ENCODE assay signal across 9 mouse cellular contexts in genomic region chr1:38334206-38334605, GRCm38 (mm10).
DNase-seq lines count a peak whose midpoint lies in the region; ATAC-seq and TF ChIP-seq lines count a peak whose summit lies in the region.
"Had no signal": no experiment of that assay in that cellular context is flagged by ENCODE, and none has a peak within 500 bp of the region (broad histone marks: within the 10 kb centered on the region; RNA-seq: fewer than 3 reads in every experiment).

No protein-coding gene starts in this region.

- no peak overlapping the region for H3K9ac ChIP-seq in forebrain, embryonic 16.5 days (replicated peaks; ENCODE audit: low read depth, low read length)
- no peak overlapping the region for H3K9ac ChIP-seq in kidney, embryonic 15.5 days
- H3K9ac ChIP-seq: heart, embryonic 13.5 days had no signal

- no peaks in the 10 kb centered on the region for H3K36me3 ChIP-seq in forebrain, embryonic 16.5 days (ENCODE audit: control insufficient read depth, insufficient read depth)
- no peaks in the 10 kb centered on the region for H3K36me3 ChIP-seq in kidney, embryonic 15.5 days
- H3K36me3 ChIP-seq: heart, embryonic 13.5 days had no signal

- H3K4me1 ChIP-seq in forebrain, embryonic 16.5 days (replicated peaks; ENCODE audit: control insufficient read depth, insufficient read depth, low read length), result peaks cover 20% of the 10 kb centered on the region
- H3K4me1 ChIP-seq in kidney, embryonic 15.5 days, result no peaks in the 10 kb centered on the region

- peak; percentile 55 for DNase-seq in adrenal gland, postnatal 14 days
- no peak for DNase-seq in adrenal gland, adult (ENCODE audit: inconsistent age in 2 of 2, low spot score in 1 of 2)
- peak; percentile 32 for DNase-seq in 3134 (ENCODE audit: extremely low read depth, insufficient read length, low spot score)
- peak in 1 of 2 experiments; percentile 22 for DNase-seq in left cerebral cortex, adult 2 months (ENCODE audit: extremely low spot score in 1 of 2, low spot score in 2 of 2)
- no peak for DNase-seq in kidney, adult 11 months

- intact Hi-C loops in left cerebral cortex, adult 2 months (cut with DNase I), result loop anchor here (2.0 kb wide), 1 partner anchor 45 kb away; no protein-coding TSS in a partner anchor

- WGBS in forebrain, embryonic 16.5 days, result 52% methylated on average over 7 of the region's 7 CpGs
- WGBS in kidney, embryonic 15.5 days, result 85% methylated on average over 7 of the region's 7 CpGs

- no peak overlapping the region for H3K4me3 ChIP-seq in forebrain, embryonic 16.5 days (replicated peaks; ENCODE audit: low read length)
- no peak overlapping the region for H3K4me3 ChIP-seq in left cerebral cortex, adult 2 months
- no peak overlapping the region for H3K4me3 ChIP-seq in kidney, embryonic 15.5 days (replicated peaks)
- H3K4me3 ChIP-seq: heart, embryonic 13.5 days had no signal

- H3K9me3 ChIP-seq in forebrain, embryonic 16.5 days (ENCODE audit: control insufficient read depth, low read length), result no peaks in the 10 kb centered on the region
- no peaks in the 10 kb centered on the region for H3K9me3 ChIP-seq in kidney, embryonic 15.5 days (replicated peaks)
- H3K9me3 ChIP-seq: heart, embryonic 13.5 days had no signal

- H3K27me3 ChIP-seq in forebrain, embryonic 16.5 days (replicated peaks; ENCODE audit: control insufficient read depth, insufficient read depth, low read length), result no peaks in the 10 kb centered on the region
- H3K27me3 ChIP-seq in kidney, embryonic 15.5 days, result no peaks in the 10 kb centered on the region
- H3K27me3 ChIP-seq: heart, embryonic 13.5 days had no signal

- peak overlapping the region; percentile 37; the same call in 1 of the 2 replicates for H3K27ac ChIP-seq in forebrain, embryonic 16.5 days (ENCODE audit: low read length)
- H3K27ac ChIP-seq in left cerebral cortex, adult 2 months, result peak overlapping the region; percentile 12; the same call in 1 of the 2 replicates
- no peak overlapping the region for H3K27ac ChIP-seq in kidney, embryonic 15.5 days
- H3K27ac ChIP-seq: heart, embryonic 13.5 days had no signal

- peak; percentile 49; the same call in 1 of the 2 replicates for ATAC-seq in forebrain, embryonic 16.5 days
- ATAC-seq in megakaryocyte, adult 5-6 weeks (ENCODE audit: poor library complexity, severe bottlenecking), result no peak
- ATAC-seq in kidney, embryonic 15.5 days (replicated peaks; ENCODE audit: low FRiP score), result no peak

- no peak for TF ChIP-seq CTCF in left cerebral cortex, adult 2 months (IDR thresholded peaks at IDR 0.05)

- no peak overlapping the region for H3K4me2 ChIP-seq in forebrain, embryonic 16.5 days (ENCODE audit: low read length)
- no peak overlapping the region for H3K4me2 ChIP-seq in kidney, embryonic 15.5 days
- H3K4me2 ChIP-seq: heart, embryonic 13.5 days had no signal

Comparison
In these comparisons a context has a peak if more than half of its experiments do, and no peak if none do; other contexts are left out.
1. DNase-seq: peak in adrenal gland, postnatal 14 days (single experiment) and 3134 (single experiment); none in adrenal gland, adult (0 of 2) and kidney, adult 11 months (single experiment).